Mouse (Mus musculus): ENCODE results near the gene Pnpla3. TPM values are rescaled to one million over a fixed set of nuclear protein-coding genes. Genes with fewer than 3 reads are reported as not detected.

Gene Pnpla3
- polyA plus RNA-seq, 1 experiment, result 9.2 TPM

DNA sequence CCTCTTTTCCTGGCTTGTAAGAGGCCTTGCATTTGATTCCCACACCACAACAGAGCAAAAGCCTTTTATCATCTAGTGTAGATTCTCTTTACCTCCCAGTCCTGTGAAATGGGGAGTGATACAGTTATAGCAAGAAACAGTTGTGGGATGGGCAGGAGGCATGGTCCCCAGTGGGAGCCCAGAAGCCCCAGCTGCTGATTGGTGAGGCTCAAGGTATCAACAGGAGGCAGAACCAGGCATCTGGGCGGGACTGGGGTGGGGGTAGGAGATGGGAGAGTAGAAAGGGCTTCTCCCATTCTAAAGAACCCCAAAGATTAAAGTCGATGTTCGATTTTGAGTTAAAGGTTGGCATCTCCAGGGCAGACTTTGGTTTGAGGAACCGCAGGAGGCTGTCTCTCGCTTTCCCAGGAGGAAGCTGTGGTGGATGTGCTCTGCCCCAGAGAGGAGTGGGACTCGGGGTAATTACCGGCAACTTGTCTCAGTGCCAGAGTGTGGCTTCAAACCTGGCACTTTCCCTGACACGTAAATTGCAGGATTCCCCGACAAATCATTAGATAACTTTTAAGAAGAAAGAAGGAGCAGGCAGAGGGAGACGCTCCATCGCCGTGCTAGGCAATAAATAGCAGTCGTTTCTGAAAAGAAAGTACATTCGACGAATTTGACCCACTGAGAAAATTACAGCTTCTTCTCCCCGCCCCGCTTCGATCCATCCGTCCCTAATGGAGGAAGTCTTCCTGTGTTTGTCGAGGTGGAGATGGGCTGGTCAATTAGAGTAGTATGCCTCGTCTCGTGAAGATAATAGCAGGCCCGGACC, 50.5 kb downstream of the Pnpla3 start:
- no peak for TF ChIP-seq POLR2A (IDR thresholded peaks at IDR 0.05; ENCODE audit: borderline replicate concordance, extremely low read depth, insufficient read depth, insufficient read length, poor library complexity, severe bottlenecking)
- no peak for TF ChIP-seq CTCF (IDR thresholded peaks at IDR 0.05; ENCODE audit: borderline replicate concordance, extremely low read depth, insufficient read depth, insufficient read length)
- peak; percentile 74 for DNase-seq (ENCODE audit: low read depth)

DNA sequence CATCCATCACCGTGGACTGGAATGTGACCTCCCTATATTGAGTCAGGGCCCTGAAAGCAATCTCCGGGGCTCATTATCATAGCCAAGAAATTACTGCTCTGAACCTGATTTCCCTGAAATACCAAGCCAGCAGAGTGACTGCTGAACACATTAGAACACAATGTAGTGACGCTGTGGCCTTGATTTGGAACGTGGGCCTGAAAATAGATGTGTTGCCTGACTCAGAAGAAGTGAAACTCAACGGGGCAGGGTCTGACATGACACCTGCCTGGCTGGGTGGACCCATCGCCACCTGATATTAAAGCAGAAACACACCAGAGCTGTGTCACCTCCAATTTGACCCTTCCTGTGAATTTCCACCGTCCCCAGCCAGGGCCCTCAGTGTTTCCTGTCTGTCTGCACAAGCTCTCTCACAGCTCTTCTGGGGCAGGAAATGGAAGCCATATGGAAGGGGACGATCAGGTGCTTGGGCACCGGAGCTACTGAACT, 51.2 kb downstream of the Pnpla3 start:
- no peak for DNase-seq (ENCODE audit: low read depth)
- TF ChIP-seq POLR2A (IDR thresholded peaks at IDR 0.05; ENCODE audit: borderline replicate concordance, extremely low read depth, insufficient read depth, insufficient read length, poor library complexity, severe bottlenecking) (no peak), CTCF (IDR thresholded peaks at IDR 0.05; ENCODE audit: borderline replicate concordance, extremely low read depth, insufficient read depth, insufficient read length) (no peak)

DNA sequence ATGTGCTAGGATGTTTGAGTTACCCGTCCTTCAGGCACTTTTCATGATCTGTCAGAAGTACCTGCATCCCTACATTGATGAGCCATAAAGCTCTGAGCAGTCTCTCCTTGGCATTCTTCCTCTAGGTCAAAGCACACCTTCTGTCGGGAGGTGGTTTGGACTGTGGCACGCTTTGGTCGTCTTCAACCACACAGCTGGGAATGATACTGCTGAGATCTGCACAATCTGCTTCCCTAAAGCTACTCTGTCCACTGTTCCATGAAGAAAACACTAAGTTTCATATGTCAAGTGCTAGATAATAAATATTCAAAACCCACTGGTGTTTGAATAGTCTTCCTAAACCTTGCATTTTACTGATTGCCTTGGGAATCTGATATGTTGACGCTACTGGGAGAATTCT, 53.9 kb downstream of the Pnpla3 start:
- no peak for DNase-seq (ENCODE audit: low read depth)
- no peak for TF ChIP-seq POLR2A (IDR thresholded peaks at IDR 0.05; ENCODE audit: borderline replicate concordance, extremely low read depth, insufficient read depth, insufficient read length, poor library complexity, severe bottlenecking)
- TF ChIP-seq CTCF (IDR thresholded peaks at IDR 0.05; ENCODE audit: borderline replicate concordance, extremely low read depth, insufficient read depth, insufficient read length), result no peak

DNA sequence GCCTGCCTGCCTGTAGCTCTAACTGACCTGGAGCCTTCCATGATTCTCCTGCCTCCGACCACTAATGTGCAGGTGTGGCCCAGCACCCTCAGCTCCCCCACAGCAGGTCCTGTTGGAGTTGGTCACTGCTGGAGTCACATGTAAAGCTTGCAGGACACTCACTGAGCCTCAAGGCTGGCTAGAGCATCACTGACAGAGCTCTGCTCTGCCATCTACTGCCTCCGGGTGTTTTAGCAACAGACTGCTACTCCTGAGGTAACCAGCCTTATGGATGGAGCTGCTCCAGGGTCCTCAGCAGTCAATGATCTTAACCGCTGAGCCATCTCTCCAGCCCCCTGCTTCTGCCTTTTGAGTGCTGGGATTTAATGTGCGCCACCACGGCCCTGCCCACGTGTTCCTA, 55.8 kb downstream of the Pnpla3 start:
- peak; percentile 55 for DNase-seq (ENCODE audit: low read depth)
- TF ChIP-seq CTCF (IDR thresholded peaks at IDR 0.05; ENCODE audit: borderline replicate concordance, extremely low read depth, insufficient read depth, insufficient read length) (peak; percentile 38; the same call in 1 of the 2 replicates), POLR2A (IDR thresholded peaks at IDR 0.05; ENCODE audit: borderline replicate concordance, extremely low read depth, insufficient read depth, insufficient read length, poor library complexity, severe bottlenecking) (no peak)

DNA sequence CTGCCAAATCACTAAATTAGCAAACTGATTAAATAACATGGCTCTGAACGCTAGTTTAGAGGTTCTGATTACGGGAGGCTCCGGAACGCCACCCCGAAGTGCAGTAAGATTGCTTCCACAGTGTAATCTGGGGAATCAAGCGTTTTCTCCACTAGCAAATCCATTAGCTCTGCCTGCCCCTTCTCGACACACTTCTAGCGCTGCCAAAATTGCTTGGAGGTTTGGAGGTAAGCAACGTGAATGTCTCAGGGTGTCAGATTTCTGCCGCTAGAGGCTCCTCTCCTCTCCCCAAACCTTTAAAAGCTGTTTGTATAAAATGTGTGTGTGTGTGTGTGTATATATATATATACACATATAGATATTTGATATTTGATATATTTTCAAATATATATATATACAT, 57.1 kb downstream of the Pnpla3 start:
- no peak for DNase-seq (ENCODE audit: low read depth)
- TF ChIP-seq CTCF (IDR thresholded peaks at IDR 0.05; ENCODE audit: borderline replicate concordance, extremely low read depth, insufficient read depth, insufficient read length) (0 out of 2 replicates have a peak, but pooled peaks have one; percentile 1), POLR2A (IDR thresholded peaks at IDR 0.05; ENCODE audit: borderline replicate concordance, extremely low read depth, insufficient read depth, insufficient read length, poor library complexity, severe bottlenecking) (no peak)

DNA sequence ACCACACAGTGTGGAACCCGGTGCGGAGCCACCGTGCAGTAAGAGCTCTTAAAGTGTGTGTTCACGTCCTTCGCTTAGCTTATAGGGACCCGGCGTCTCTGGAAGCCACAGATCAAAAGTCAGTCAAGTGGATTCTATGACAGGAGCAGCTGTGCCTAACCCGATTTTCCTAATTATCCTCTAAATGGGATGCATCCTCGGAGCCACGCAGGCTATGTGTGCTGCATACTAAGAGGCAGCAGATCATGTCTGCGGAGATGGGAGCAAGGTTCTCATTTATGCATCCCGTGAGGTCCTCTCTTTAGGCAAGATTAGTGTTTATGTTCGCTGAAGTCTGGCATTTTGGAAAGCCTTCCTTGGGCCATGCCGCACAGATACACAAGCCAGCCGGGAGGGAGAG, 59.3 kb downstream of the Pnpla3 start:
- peak; percentile 94 for DNase-seq (ENCODE audit: low read depth)
- TF ChIP-seq CTCF (IDR thresholded peaks at IDR 0.05; ENCODE audit: borderline replicate concordance, extremely low read depth, insufficient read depth, insufficient read length) (no peak), POLR2A (IDR thresholded peaks at IDR 0.05; ENCODE audit: borderline replicate concordance, extremely low read depth, insufficient read depth, insufficient read length, poor library complexity, severe bottlenecking) (no peak)

DNA sequence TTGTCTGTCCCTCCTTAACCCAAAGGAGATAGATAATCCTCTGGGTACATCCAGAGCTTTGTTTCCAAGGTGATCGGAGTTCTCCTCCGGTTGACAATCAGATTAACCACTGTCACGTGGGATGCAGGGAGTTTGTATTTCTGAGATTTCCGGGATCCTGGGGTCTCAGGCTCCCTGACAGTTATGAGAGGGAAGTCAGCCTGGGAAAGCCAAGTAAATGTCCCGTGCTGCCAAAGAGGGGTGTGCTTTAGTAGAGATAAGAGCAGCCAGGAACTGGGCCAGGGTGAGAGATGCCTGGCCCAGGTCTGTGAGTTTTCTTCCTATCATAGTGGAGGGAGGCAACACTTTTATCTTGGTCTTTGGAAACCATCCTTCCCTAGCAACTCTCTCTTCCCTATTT, 63.0 kb downstream of the Pnpla3 start:
- no peak for DNase-seq (ENCODE audit: low read depth)
- TF ChIP-seq CTCF (IDR thresholded peaks at IDR 0.05; ENCODE audit: borderline replicate concordance, extremely low read depth, insufficient read depth, insufficient read length) (no peak), POLR2A (IDR thresholded peaks at IDR 0.05; ENCODE audit: borderline replicate concordance, extremely low read depth, insufficient read depth, insufficient read length, poor library complexity, severe bottlenecking) (no peak)

DNA sequence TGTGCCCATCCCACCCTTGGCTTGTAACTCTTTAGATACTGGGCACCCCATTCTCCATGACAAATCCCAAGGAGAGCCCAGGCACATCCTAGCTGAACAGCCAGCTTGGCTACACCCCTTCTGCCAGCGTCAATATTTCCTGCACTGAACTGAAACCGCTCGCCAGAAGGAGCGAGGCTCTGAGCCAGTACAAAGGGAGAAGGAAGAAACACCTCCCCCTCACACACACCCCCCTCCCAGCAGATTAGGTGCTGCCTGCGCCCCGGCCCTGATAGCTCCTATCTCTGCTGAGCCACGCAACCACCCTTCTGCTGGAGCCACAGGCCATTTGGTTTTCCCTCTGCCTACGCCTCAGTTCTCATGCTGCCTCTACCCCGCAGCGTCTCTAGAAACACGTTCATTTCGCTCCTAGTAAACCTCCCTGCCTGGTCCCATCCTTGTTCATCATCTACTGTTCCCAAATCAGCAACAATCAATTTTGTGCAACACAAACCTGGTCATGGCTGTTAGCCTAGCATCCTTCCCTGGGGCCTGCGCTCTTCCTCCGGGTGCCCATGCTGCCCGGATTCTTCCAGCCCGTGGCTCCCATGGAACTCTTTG, 63.6 kb downstream of the Pnpla3 start:
- DNase-seq (ENCODE audit: low read depth), result peak; percentile 82
- TF ChIP-seq POLR2A (IDR thresholded peaks at IDR 0.05; ENCODE audit: borderline replicate concordance, extremely low read depth, insufficient read depth, insufficient read length, poor library complexity, severe bottlenecking) (no peak), CTCF (IDR thresholded peaks at IDR 0.05; ENCODE audit: borderline replicate concordance, extremely low read depth, insufficient read depth, insufficient read length) (no peak)

DNA sequence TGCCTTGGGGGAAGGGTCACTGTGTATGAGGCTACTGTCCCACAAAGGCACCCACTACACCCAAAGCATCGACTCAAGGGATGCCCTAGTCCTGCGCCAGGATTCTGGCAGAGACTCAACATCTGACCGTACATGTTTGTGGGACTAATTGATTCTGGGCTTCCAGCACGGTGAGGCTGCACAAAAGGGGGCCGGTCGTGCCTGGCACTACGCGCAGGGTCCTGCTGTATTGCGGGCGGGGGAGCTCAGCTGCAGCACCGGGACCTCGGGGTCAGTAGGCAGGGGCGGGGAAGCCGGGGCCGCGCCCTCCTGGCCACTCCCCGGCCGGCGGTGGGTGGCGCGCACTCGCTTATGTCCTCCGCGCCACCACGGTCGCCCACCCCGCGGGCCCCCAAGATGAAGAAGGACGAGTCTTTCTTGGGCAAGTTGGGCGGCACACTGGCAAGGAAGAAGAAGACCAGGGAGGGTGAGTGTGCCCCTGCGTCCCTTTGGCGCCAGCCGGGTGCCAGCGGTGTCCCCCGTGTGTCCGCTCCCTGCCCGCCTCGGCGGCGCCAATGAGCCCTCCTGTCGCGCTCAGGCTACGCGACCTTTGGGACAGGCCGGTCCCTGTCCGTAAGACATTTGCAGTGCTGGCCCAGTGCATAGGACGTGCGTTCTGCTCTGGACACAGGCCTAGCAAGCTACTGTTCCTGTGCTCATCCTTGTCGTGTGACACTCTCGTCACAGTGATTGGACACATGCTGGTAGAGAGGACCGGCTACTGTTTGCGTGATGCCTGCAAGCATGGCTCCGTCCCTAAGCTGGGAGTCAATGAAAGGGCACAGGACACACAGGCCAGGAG, 64.3 kb downstream of the Pnpla3 start, which contains the start of gene Parvb:
Gene Parvb, plus strand, starts transcription at position 323 of the 841 bp plus-strand sequence.
- peak; percentile 81 for DNase-seq (ENCODE audit: low read depth)
- TF ChIP-seq CTCF (IDR thresholded peaks at IDR 0.05; ENCODE audit: borderline replicate concordance, extremely low read depth, insufficient read depth, insufficient read length) (no peak), POLR2A (IDR thresholded peaks at IDR 0.05; ENCODE audit: borderline replicate concordance, extremely low read depth, insufficient read depth, insufficient read length, poor library complexity, severe bottlenecking) (no peak)

DNA sequence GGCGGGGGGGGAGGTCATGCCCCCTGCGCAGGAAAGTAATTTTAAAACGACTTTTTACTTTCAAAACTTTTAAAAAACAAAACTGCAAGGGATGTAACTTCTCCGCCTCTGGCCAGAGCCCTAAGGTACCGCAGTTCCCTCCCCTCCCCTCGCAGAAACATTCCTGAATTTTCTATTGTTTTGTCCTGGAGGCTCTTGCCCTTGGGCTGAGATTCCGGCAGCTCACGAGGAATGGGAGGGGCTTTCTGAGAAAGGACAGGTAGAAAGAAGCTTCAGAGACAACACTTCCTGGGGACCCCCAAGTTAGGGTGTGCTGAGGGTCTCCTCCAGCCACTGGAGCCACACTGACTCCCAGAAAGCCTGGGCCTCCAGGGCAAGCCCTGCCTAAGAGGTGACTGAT, 65.0 kb downstream of the Pnpla3 start:
- DNase-seq (ENCODE audit: low read depth), result no peak
- TF ChIP-seq POLR2A (IDR thresholded peaks at IDR 0.05; ENCODE audit: borderline replicate concordance, extremely low read depth, insufficient read depth, insufficient read length, poor library complexity, severe bottlenecking) (no peak), CTCF (IDR thresholded peaks at IDR 0.05; ENCODE audit: borderline replicate concordance, extremely low read depth, insufficient read depth, insufficient read length) (no peak)
